Mouse (Mus musculus): ENCODE data around the gene Gm29427. TPM values are rescaled to one million over a fixed set of nuclear protein-coding genes. Genes with fewer than 3 reads are reported as not detected.
A peak's percentile ranks its signal among the peaks of the same experiment; 100 is the strongest.

The Gm29427 gene
- total RNA-seq, 2 experiments from 2014 or later: not detected

GRCm38 (mm10) chr1:130732706-130733658 is 17.4 kb upstream of the Gm29427 start:
- DNase-seq (ENCODE audit: low spot score): no peak

- DNase-seq (ENCODE audit: low spot score): no peak
These were observed 16.2 kb upstream of the Gm29427 start, which contains the start of gene AA986860 for GRCm38 (mm10) chr1:130731741-130732337. AA986860 (plus strand) TSS chr1:130731976.

DNA sequence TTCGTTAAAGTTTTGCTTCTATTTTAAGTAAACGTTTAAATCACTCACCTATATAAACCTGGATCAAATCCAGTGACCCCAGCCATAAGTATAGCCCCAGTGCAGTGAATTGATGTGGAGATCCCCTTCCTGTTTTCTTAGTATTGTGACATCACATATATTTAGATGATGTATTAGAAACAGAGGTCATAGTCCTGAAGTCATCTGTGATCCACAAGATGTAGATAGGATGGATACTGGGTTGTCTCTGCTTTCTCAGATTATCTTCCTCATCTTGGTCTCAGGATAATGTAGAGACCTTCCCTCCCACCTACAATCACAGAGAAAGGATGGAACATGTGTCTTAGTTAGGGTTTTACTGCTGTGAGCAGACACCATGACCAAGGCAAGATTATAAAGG is 13.6 kb upstream of the Gm29427 start, which contains the start of gene Pfkfb2:
Gene Pfkfb2 (minus strand): TSS at position 101 of the 400 bp plus-strand sequence.
- DNase-seq (ENCODE audit: low spot score): no peak

DNA sequence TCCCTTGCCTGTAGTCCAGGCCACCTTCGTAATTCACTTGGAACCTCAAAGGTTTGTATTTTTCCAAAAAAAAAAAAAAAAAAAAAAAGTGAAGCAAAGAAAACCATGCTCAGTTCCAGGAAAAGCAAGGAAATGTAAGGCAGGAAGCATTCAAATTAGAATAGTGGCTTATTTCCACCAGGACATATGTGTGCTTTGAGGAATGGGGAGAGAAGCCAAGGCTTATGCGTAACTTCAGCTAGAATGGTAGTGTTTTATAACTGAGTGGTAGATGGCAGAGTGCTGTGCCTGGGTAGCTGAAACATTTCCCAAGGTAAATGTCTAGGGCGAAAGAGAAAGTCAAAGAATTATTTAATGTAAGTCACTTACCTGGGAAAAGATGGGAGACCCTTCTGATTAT is 13.1 kb upstream of the Gm29427 start:
- no peak for DNase-seq (ENCODE audit: low spot score)

DNA sequence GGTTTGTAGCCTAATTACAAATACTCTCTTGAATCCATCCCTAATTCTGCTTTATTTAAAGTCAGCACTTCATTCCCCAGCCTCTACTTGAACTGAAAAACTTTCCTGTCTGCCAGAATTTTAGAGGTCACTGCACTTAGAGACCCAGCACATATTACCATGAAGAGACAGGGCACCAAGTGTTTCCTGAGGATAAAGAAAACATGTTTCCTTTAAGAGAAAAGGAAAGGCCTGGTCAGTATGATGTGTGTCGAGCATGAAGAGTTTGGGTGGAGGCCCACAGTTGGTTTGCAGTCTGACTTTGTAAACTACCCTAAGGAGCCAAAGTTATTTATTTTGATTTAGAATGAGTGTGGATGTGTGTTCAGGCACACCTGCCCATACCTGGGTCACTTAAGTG is 12.5 kb upstream of the Gm29427 start:
- DNase-seq (ENCODE audit: low spot score): no peak

- DNase-seq (ENCODE audit: low spot score): no peak
These were observed 10.8 kb upstream of the Gm29427 start for GRCm38 (mm10) chr1:130726396-130726795.

DNA sequence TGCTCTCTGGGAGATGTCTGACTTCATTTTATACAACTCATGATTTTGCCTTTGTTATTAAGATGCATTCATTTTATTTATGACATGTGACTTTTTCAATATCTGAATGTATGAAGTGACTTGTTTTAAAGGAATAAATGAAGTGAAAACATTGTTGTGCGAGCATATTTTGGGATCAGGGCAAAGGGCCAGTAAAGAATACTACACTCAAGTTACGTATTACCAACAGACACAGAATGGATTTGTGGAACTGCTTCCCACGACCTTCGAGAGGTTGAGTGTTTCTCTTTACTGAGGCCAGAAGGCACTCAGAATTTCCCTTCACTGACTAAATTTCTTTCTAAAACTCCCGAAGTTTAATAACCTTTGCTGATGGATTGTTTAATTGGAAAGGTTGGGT is 8.6 kb upstream of the Gm29427 start:
- DNase-seq (ENCODE audit: low spot score): no peak

DNA sequence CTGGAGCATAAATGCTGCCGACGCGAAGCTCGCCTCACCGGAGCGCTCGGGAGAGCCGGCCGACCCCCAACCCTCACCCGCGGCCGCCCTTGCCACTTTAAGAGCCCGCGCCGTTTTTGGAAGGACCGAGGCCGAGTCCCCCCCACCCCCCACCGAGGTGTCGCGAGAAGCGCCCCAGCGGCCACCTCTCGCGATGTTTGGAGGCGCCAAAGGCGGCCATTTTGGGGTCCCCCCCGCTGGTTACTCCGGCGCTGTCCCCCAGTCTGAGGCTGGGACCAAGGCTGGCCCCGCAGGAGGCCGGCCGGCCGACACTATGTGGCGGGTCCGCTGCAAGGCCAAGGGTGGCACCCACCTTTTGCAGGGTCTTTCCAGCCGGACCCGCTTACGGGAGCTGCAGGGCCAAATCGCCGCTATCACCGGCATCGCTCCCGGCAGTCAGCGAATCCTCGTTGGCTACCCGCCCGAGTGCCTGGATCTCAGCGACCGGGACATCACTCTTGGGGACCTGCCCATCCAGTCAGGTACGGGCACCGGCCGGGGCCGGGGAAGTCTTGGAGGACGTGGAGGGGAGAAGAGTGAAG is 1.8 kb upstream of the Gm29427 start, which contains the start of gene Yod1:
Gene Yod1 (plus strand): TSS at position 37 of the 581 bp plus-strand sequence.
- DNase-seq (ENCODE audit: low spot score): peak; percentile 88

GRCm38 (mm10) chr1:130716513-130717290 is 1.1 kb upstream of the Gm29427 start:
- no peak for DNase-seq (ENCODE audit: low spot score)

DNA sequence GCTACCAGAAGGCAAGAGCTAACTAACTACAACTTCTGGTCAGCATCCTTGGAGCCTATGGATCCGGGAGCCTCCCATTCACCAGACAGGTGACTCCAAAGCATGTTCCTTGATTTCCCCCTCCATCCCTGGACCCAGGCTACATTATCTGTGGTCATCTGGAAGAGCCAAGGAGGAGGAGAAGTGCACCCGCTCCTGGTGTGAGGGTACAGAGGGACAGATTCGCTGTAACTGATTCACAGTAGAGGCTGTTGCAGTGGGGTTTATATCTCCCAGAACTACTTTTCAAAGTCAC is 566 bp upstream of the Gm29427 start:
- DNase-seq (ENCODE audit: low spot score): no peak

DNA sequence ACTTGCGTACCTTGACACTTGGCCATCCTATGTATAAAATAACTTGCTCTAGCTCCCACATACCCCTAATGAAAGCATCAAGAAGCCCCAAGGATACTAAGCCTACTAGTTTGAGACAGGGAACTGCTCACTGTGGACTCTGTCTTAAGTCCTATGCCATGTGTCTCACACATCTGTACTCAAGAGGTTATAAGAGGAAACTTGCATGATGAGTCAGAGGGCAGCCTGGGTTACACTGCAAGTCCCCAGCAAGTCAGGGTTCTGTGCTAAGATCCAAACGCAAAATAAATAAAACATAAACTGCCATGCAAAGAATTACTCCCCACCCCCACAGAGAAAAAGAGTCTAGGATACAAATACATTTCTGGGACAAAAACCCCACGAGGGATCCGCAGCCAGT is 1.6 kb downstream of the Gm29427 start:
- no peak for DNase-seq (ENCODE audit: low spot score)

GRCm38 (mm10) chr1:130710283-130711080 is 5.1 kb downstream of the Gm29427 start:
- no peak for DNase-seq (ENCODE audit: low spot score)

GRCm38 (mm10) chr1:130703613-130704012 is 12.0 kb downstream of the Gm29427 start:
- DNase-seq (ENCODE audit: low spot score): no peak

- DNase-seq (ENCODE audit: low spot score): no peak
These were observed 13.6 kb downstream of the Gm29427 start for GRCm38 (mm10) chr1:130701976-130702375.

DNA sequence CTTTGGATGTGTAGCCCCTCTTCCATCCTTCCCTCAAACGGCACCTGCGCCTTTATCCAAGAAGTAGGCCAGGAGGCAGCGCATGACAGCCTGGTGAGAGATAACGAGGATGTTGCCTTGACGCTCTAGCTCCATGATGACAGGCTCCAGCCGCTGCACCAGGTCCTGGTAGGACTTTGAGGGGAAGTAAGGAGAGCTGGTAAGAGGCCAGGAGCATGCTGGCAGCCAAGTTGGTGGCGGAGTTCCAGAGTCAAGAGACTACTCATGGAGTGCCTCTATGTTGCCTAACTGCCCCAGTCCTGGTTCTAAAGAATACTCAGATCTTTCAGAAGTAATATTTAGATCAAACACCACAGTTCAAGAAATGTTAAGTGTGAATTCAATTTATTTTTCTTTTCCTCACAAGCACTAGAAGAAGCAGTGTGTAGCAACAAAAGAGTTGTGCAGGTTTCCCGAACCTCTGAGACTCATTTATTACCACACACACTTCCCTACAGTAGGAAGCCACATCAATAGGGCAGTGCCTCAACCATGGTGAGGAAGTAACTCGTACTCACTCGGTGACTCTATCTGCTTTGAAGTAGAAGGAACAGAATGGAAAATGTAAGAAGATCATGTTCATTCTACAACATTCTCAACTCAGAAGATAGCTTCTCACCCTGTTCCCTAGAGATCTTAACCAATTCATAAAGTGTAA is 15.5 kb downstream of the Gm29427 start:
- peak; percentile 23 for DNase-seq (ENCODE audit: low spot score)

GRCm38 (mm10) chr1:130698601-130699000 is 17.0 kb downstream of the Gm29427 start:
- DNase-seq (ENCODE audit: low spot score): no peak

- DNase-seq (ENCODE audit: low spot score): no peak
These were observed 31.7 kb downstream of the Gm29427 start for GRCm38 (mm10) chr1:130683905-130684304.

DNA sequence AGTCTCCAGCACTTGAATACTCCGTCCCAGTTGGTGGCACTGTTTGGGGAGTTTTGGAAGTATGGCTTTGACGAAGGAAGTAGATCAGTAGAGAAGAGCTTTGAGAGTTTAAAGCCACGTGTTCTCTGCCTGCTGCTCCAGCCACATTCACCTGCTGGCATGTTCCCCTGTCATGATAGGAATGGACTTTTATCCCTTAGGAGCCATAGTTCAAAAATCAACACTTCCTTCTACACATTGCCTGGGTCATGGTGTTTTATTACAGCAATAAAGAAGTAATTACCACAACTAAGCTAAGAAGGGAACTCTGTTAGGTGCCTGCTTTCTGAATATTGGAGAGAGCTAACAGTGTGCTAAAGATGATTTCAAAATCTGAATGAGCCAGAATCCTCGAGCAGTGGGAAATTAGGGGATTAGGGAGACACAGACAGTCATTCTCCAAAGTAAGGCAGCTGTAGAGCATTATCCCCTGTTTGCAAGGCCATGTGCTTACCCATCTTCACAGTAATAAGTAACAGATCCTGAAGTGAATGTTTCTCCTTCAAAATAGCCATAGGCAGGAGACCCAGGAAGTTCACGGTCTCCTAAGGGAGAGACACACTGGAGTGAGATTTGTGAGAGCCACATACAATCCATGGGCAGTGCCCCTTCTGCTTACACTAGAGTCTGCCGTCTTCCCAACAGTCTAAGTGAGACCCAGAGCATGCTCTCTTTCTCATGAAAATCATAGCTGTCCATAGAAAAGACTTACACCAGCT is 33.8 kb downstream of the Gm29427 start:
- no peak for DNase-seq (ENCODE audit: low spot score)

GRCm38 (mm10) chr1:130681075-130681474 is 34.5 kb downstream of the Gm29427 start:
- DNase-seq (ENCODE audit: low spot score): no peak
